Mouse (Mus musculus) liver (tissue): Measurements from ENCODE around the gene Muc4.

Source experiments
- DNase-seq: peaks from one replicate; pipeline ENCODE4 v3.0.0-alpha.2; 2020; ENCODE audit warnings: mixed read lengths

Gene Muc4

DNA sequence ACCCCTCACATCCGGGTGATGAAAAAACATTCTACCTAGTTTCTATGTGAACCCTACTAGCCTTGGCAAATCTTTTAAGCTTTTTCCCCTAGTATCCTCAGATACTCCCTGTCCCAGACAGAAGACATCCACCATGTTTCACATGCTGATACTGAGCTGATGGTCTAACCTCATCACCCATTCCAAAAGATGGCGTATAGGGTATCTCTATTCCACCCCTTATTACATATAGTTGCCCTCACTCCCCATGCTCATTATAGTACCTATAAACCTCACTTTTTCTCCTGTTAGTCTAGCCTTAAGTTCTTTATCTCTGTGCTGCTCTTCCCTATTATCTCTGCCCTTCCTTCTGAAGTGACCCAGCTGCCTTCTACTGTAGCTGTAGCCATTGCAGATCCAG lies at the start of gene Muc4:
Muc4 (plus strand) TSS at position 301 of the 400 bp plus-strand sequence.
- no peak for DNase-seq

DNA sequence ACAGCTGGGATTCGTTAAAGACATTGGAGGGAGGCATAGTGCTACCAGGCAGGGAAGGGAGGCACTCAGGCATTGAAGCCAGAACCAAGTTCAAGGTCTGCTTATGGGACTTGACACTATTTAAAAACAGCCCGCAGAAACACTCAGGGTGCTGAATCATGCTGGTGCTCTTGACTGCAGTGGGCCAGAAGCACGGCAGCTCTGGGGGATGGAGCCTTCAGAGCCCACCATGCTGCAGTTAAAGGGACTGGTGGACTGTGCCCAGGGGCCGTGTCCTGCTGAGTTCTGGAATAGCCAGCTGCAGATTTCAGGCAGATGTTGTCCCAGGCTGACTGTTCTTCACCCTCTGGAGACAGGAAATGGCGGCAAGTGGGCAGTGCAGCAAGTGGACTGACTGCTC lies 49.7 kb upstream of the Muc4 start:
- no peak for DNase-seq

DNA sequence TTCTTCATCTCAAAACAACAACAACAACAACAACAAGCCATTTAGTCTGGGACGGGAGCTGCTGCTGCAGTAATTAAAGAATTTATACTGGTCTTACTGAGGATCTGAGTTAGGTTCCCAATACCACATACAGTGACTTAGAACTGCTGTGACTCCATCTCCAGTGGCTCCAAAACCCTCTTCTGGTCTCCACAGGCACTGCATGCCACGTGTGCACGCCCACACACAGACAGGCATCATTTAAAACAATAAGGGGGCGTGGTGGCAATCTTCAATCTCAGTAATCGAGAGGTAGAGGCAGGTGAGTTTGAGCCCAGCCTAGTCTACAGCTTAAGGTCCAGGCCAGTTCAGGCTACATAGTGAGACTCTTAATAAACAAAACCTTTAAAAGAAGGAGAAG lies 48.5 kb upstream of the Muc4 start:
- no peak for DNase-seq

DNA sequence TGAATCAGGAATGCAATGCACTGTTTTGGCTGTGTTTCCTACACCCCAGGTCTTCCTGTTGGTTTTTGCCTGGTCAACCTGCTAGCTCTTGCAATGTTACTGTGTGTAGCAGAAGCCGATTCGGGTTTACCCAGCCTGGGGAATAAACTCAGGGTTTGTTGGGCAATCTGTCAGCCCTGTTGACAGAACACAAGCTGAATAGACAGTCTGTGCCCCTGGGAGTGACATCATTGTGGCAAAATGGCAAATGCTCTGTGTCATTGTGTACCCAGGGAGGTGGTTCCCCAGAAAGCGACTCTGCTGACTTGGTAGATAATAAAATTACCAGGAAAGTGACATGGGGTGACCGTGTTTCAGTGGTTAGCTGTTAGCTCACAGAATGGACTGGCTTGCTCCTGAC lies 46.9 kb upstream of the Muc4 start:
- DNase-seq, result no peak

DNA sequence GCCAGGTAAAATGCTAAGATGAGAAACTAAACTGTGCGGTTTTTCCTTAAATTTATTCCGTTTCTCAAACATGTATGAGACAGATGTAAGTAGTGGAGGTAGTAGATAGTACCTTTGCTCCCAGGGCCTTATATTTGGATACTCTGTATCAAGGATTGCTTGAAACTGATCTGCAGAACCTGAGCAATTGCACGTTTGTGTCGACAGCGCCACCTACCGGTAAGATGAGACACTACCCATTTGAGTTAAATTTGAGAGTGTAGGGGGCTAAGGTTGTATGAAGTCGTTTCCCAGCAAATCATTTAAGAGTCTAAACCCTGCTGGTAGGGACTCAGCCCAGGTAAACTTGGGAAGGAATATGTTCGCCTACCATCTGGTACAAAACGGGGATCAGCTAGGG lies 46.2 kb upstream of the Muc4 start:
- peak; percentile 80 for DNase-seq

DNA sequence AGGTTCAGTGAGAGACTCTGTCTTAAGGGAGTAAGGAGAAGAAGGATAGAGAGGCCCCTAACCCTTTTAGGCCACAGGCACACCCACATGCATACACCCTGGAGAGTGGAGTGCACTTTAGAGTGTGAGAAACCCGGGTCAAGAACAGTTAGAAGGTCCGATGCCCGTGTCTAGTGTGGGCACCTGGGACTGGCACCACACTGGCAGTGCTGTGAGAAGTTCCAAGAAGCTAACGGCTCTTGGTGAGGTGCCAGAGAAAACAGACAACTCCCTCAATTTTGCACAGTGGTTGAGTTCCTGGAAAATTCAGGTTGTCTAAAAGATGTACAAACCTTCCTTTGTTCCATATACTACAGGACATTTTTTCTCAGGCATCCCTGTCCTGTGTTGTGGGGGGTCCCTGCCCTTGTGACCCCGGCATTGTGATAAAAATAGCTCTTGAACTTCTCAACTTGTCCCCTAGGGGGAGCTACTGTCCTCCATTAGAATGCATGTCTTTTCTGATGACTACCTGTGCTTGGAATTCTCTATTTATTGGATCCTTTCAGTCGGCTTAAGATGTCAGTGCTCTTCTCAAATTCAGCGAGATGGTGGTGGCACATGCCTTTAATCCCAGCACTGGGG lies 38.7 kb upstream of the Muc4 start:
- no peak for DNase-seq

DNA sequence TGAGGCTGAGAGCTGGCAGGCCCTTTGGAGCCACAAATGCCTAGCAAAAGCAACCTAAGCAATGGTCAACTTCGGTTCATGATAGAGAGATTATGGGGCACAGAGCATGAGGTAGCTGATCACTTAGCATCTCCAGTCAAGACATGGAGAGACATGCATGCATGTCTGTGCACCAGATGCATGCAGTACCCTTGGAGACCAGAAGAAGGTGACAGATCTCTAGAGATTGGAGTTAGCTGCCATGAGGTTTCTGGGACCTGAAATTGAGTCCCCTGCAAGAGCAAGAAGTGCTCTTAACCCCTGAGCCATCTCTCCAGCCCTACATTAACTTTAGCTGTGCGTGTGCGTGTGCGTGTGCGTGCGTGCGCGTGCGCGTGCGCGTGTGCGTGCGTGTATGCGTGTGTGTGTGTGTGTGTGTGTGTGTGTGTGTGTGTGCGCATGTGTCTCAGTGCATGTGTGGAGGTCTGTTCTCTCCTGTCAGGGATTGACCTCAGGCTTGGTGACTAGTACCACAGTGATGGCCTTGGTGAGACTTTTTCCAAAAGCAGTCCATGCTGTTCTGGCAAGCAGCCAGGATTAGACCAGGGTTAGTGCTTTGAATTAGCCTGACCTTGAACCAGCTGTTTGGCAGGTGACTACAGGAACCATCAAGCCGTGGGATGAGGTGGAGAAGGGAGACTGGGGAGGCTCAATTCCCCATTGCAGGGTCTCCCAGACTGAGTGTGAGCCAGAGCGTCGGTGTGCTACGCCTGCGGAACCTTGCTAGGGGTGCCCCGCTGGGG lies 37.8 kb upstream of the Muc4 start:
- no peak for DNase-seq

DNA sequence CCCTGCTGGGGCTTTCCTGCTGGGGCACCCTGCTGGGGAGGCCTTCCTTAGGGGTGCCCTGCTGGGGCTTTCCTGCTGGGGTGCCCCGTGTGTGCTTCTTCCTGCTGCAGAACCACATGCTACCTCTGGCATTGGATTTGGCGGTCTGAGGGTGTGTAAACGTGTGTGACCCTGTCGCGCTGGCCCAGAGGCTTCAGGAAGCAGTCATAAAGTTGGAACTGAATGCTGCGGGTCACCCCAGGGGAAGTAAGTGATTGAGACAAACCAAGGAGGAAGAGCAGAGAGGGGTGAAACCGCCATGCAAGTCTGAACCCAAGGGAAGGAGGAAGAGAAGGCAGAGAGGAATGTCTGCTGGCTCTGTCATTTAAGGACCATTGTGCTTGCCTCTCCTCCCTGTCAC lies 37.1 kb upstream of the Muc4 start:
- no peak for DNase-seq

DNA sequence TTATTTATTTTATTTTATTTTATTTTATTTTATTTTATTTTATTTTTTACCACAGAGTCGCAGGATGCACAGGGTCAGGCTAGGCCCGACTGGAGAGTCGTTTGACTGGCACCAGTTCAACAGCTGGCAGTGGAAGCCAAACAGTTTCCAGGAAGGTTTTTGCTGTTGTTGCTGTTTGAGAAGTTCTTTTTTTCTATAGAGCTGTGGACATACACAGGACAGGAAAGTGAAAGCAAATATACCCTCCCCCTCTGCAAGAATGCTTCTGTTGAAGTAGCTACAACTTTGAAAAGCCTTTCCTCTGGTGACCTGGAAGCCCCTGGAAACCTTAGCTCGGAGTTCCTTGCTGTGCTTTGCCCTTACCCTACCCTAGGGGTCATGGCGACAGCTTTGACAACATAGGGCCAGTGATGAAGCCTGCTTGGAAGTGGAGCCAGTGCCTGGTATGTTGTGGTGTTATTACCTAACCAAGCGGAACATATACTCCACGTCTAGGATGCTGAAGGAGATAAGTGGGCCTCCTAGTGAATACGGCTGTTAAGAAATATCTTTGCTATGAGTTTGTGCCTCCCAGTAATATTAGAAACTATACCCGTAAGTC lies 32.3 kb upstream of the Muc4 start:
- DNase-seq, result no peak

DNA sequence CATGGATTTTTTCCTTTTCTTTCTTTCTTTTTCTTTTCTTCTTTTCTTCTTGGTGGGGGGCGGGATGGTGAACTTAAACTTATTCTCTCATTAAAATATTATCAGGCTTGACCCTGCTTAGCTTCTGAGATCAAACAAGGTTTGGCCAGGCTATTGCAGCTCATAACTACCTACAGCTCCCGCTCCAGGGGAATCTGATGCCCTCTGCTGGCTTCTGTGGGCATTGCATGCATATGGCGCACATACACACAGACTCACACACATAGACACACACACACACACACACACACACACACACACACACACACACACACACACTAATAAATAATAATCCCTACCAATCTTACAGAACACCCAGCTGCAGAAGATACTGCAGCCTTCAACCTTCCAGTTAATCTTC lies 30.1 kb upstream of the Muc4 start:
- DNase-seq, result no peak

DNA sequence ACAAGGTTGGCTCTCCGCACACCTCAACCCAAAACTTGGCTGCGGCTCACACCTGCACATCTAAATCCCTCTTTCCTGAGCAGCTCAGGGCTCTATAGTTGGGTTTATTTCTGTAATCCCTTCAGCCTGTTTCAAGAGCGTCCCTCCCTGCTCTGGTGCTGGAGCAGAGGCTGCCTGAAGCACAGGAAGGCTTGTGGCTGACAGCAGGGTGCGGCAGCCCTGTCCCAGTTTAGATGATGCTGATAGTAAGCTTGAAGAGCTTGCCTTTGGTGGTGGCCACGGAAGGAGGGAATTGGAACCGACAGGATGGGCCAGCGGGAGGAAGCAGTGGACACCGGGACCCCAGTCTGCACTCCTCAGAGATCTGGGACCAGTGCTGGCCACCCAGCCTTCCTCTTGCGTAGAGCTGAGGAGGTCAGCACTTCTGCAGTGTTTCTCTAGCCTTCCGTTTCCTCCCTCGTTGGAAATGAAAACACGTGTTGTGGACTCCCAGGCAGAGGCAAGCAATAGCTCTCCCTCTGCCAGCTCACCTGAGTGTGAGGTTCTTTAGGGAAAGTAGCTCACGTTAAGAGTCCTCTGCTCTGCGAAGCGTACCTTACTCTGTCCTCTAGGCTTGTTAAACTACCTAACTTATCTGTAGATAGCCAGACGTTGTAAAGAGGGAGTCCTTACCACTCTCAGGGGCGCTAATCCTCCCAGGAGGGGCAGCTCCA lies 28.4 kb upstream of the Muc4 start:
- no peak for DNase-seq

DNA sequence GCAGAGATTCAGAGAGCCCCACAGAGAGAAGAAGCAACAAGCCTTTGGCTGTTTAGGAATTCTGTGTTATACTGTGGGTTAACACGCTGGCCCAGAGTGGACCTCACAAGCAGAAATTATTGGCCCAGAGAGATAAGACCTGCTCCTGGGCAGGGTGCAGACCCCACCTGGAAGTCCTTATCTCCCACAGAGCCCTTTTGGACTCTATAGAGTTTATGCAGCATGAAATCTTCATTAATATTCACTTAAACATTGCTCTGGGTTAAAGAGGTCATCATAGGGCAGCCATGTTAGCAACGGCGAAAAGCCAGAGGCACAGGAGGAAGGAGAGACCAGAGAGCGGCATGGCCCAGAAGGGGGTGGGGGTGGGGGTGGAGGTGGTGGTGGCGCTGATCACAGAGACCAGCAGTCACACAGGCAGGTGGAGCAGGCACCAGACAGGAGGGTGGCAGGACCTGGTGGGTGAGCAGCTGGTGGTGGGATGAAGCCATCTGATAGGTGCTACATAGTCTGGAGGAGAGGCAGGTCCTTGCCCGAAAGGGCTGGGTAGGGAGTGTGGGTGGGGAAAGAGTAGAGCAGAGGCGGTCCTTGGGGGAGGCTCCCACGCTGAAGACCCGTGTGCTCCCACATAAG lies 27.7 kb upstream of the Muc4 start:
- DNase-seq, result no peak

DNA sequence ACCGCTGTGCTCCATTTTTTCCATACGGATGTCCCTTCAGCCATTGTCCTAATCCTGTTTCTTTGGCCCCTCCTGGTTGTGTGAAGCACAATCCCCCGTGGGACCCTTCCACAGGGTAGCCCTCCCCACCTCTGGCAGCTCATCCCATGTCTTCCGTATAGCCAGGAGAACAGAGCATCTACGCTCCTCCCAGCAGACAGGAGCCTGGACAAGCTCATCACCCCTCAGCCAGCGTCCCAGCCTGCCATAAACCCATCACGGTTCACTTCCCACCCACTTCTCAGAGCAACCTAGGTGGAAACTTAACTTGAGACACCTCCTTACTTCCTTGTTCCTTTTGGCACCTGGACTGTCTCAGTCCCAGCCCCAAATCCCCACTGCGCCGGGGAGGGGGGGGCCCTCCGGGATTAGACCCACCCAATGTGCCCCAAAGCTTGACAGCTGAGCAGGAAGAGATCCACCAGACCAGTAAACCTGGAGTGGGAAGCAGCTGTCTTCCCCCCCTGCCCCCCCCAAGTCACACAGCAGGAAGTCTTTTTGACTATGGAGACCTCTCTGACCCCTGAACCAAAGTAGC lies 27.1 kb upstream of the Muc4 start:
- DNase-seq, result no peak

DNA sequence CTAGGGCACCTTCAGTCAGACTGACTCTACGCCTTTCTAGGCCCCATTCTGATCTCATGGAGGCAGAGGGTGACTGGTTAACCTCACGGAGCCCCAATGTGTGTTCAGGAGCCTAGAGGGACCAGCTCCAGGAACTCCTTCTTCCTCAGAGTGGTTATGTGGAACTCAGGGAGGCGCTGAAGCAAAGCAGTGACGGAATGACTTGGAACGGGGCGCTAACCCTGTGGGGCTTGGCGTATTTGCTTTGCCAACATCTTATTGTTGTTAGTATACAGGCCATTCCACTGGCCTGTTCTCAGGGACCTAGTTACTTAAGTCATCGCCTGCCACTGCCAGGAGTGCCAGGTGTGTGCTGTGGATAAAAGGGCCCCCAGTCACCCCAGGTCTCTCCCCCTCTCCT lies 26.6 kb upstream of the Muc4 start:
- DNase-seq, result no peak

DNA sequence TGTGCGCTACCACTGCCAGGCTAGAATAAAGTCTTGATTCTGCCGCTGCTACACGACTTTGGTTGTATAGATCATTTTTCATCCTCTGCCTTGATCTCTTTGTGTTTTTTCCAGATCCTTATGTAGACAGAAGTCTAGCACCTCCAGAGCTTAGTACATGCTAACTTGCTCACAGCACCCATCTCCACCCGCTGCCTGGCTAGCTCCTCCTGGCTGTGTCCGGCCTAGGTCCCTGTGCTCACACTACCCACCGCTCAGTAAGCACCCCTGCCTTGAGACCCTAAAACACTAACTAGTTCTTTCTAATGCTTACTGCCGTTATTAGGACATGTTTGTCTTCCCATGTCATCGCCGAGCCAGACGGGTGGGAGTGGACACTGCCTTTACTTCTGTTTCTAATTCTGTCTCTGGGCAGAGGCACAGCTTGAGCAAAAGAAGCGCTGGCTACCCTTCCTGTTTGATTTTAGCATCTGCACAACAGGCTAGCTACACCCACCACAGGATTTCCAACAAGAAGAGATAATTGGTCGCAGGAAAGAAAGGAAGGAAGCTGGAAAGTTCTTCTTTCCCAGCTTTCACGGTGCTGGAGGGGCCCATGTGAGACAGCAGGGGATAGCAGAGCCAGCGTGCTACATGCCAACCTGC lies 25.1 kb upstream of the Muc4 start:
- no peak for DNase-seq

DNA sequence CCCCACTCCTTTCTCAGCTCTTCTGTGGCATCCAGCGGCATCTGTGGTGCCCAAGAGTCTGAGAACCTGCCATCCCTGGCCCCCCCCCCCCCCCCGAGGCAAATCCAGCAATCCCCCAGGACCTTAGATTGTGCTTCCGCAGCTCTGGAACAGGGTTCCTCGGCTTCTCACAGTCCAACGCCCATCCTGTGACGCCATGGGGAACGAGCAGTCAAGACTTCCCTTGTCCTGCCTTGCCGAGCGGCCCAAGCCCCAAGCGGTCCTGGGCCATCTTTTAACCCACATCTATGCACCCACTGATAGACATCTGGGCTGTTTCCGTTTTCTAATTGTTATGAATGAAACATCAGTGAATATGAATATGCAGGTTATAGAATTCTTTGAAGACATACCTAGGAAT lies 23.5 kb upstream of the Muc4 start:
- DNase-seq, result no peak

DNA sequence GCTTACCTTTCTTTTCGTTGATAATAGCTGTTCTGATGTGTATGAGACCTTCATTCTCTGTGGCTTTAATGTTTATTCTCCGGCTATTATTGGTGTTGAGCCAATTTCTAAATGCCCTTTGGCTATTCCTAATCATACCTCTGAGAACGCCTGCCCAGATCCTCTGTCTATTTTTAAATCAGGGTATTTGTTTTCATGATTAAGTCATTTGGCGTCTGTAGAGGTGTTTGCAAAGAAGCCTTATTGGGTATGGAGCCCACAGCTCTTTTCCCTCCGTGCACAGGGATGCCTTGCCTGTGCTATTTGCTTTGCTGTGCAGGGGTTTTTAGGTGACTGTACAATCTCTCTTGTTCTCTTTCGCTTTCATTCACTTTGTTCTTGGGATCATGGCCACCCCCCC lies 22.1 kb upstream of the Muc4 start:
- no peak for DNase-seq

DNA sequence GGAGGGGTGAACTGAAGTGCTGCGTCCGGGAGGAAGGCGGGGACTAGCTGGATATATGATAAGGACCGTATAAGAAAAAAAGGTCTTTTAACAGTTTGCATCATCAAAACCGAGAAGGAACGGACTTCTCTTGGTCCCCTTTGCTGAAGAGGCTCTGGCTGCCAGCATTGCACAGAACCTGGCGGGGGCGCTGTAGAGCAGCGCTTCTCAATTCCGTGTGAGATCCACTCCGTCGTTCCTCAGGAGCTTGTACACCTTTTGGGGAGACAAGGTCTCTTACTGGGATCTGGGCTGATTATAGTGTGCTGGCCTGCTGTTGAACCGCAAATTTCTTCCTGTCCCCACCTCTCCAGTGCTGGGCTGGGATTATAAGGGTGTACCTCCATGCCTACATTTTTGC lies 20.3 kb upstream of the Muc4 start:
- DNase-seq, result peak; percentile 43

DNA sequence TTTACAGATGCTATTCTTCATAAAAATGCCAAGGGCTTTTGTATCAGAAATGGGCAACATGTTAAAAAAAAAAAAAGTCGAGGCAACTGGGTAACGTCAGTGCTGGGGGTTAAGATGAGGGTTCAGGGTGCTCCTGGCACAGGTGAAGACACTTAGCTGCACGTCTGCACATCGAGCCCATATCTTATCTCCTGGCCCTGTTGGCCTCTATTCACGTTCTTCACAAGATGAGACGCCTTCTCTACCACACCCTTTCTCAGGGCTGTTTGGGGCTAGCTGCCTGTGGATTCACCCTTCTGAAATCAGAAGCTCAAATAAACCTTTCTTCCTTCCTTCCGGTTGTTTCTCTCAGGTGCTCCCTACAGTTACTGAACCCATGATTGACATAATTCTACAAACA lies 12.5 kb upstream of the Muc4 start:
- DNase-seq, result no peak

DNA sequence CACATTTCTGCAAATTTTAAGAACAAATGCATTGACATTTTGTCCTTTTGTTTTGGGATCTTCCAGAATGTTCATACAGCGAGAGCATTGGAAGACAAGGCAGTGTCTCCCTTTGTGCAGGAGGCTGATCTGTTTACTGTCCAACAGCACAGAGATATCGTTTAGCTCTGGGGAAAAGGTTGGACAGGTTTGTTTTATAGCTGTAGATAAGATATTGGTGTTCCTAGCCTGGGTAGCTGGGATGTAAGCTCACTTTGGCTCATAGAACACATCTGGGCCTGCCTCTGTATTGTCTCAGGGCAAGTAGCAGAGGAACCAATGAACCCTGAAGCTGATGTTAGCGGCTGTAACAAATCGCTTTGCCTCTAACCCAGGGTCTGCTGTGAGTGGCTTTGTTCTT lies 11.9 kb upstream of the Muc4 start:
- DNase-seq, result no peak

DNA sequence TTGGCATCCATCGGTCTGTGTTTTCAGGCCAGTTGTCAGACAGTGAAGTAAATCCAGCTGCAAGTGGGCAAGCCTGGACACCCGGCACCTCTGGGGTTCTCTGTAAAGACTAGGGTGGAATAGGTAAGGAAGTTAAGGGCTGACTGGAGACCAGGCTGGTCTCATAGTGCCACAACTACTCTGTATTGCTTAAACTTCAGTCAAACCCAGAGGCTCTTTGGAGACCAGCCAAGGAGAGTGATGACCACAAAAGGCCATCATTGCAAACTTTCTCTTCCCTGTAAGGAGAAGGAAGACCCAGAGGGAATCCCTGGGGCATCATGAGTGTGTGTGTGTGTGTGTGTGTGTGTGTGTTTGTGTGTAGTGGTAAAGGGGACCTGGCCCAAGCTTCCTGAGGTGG lies 11.4 kb upstream of the Muc4 start:
- DNase-seq, result no peak

DNA sequence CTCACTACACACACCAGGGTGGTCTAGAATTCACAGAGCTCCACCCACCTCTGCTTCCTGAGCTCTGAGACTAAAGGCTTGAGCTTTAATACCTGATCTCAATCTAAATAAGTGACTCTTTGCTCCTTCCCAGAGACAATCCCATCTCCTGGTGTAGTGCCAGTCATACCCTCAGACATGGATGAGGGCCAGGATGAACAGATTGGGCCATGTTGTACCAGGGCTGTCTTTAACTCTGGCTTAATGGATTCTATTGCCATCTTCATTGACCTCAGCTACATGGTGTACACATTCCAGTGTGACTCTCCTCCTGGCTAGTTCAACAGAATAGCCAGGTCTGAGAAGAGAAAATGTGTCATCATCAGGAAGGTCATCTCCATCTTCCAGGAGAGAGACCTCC lies 9.2 kb upstream of the Muc4 start:
- DNase-seq, result no peak

DNA sequence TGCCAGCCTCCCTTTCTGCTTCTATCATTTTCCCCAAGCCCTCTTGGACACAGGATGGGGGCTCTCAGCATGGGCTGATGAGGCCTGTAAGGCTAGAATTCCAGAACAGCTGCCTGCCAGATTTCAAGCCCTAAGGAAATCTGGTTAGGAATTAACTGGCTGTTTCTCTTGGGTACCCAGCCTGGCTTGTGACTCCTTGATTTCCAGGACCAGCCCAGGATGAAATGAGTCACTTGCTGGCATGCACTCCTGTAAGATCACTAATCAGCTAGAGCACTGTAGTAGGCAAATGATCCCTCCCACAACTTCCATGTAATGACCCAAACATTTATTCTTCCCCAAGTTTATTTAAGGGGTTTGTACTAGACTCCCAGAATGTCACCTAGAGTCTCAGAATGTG lies 7.4 kb upstream of the Muc4 start:
- DNase-seq, result no peak
